Mouse (Mus musculus) spleen, adult 2 months (tissue): ENCODE results near the gene Ifngr1. TPM values are rescaled to one million over a fixed set of nuclear protein-coding genes. Genes with fewer than 3 reads are reported as not detected.
"Not testable (repeated sequence)": the region's sequence is repeated elsewhere in the genome, so short reads cannot be mapped to it uniquely, and the experiment has no call there.

Source experiments
- DNase-seq, 2 experiments: peaks; one replicate each; pipeline versions ENCODE4 v3.0.0 to v3.0.0-alpha.2; 2012 to 2021; ENCODE audit warnings: low spot score in 2 of 2, low read depth in 1 of 2
- H3K27ac ChIP-seq: fragments of 200-500 bp; 2 replicates; pipeline ENCODE4 v1.5.1; 2012; ENCODE audit warnings: low read length, inconsistent platforms; ENCODE audit not compliant: insufficient read depth
- H3K27me3 ChIP-seq: fragments of 200-500 bp; 2 replicates; pipeline ENCODE4 v1.6.1; 2012; ENCODE audit warnings: mild to moderate bottlenecking, moderate library complexity, low read length, inconsistent platforms; ENCODE audit not compliant: control insufficient read depth, insufficient read depth
- H3K36me3 ChIP-seq: fragments of 200-500 bp; 2 replicates; pipeline ENCODE4 v1.6.1; 2012; ENCODE audit warnings: mild to moderate bottlenecking, low read length, inconsistent platforms; ENCODE audit not compliant: control insufficient read depth, insufficient read depth
- H3K4me1 ChIP-seq: fragments of 200-500 bp; 2 replicates; pipeline ENCODE4 v1.6.1; 2011; ENCODE audit warnings: inconsistent platforms; ENCODE audit not compliant: control insufficient read depth, insufficient read depth, insufficient read length
- H3K4me3 ChIP-seq: fragments of 200-500 bp; 2 replicates; pipeline ENCODE4 v1.5.1; 2011; ENCODE audit warnings: mild to moderate bottlenecking, inconsistent platforms; ENCODE audit not compliant: insufficient read depth, insufficient read length; ENCODE audit errors: extremely low read depth
- CTCF ChIP-seq: fragments of 200-500 bp; IDR thresholded peaks from 2 replicates; pipeline ENCODE4 v1.5.1; 2011; ENCODE audit warnings: mild to moderate bottlenecking, inconsistent platforms; ENCODE audit not compliant: insufficient read depth, insufficient read length, insufficient replicate concordance; ENCODE audit errors: extremely low read depth
- POLR2A ChIP-seq: fragments of 200-500 bp; IDR thresholded peaks from 2 replicates; pipeline ENCODE4 v1.6.1; 2011; ENCODE audit warnings: low read depth, low read length, inconsistent platforms
- WGBS: fragments of 180-500 bp; shearing (Covaris S2); methylation state at CpG from one replicate; pipeline ENCODE4 v1.1.7; 2018; 5-methylcytosine and 5-hydroxymethylcytosine counted together
- polyA plus RNA-seq: library from polyadenylated mRNA; depleted of rRNA; stranded (reverse); fragments of >200 nt; gene quantifications from 2 replicates; pipeline ENCODE4 v1.2.3, GENCODE M21; 2012

Ifngr1 gene
- polyA plus RNA-seq, 1 experiment, result 40.4 TPM

GRCm38 (mm10) chr10:19594201-19594905, 2.6 kb downstream of the Ifngr1 start:
- DNase-seq, result no peak
- no peak for TF ChIP-seq POLR2A
- Histone ChIP-seq H3K27ac (peak overlapping the region; percentile 60; the same call in 1 of the 2 replicates), H3K4me3 (peak overlapping the region; percentile 1; the same call in 1 of the 2 replicates), H3K4me1 (peaks cover 13% of the 10 kb centered on the region), H3K27me3 (no peaks in the 10 kb centered on the region), H3K36me3 (peaks cover 3% of the 10 kb centered on the region)
- WGBS, result 43% methylated on average over 3 of the region's 3 CpGs

GRCm38 (mm10) chr10:19596866-19597265, 5.1 kb downstream of the Ifngr1 start:
- no peak for TF ChIP-seq POLR2A
- TF ChIP-seq CTCF, result no peak
- H3K27ac ChIP-seq, result no peak overlapping the region

GRCm38 (mm10) chr10:19598091-19598490, 6.3 kb downstream of the Ifngr1 start:
- WGBS, result 68% methylated on average over 11 of the region's 11 CpGs
- TF ChIP-seq POLR2A (no peak), CTCF (no peak)
- Histone ChIP-seq H3K36me3 (peaks cover 20% of the 10 kb centered on the region), H3K4me3 (no peak overlapping the region), H3K27ac (no peak overlapping the region), H3K27me3 (no peaks in the 10 kb centered on the region), H3K4me1 (peaks cover 13% of the 10 kb centered on the region)
- no peak for DNase-seq

More at GRCm38 (mm10) chr10:19596866-19597265, 5.1 kb downstream of the Ifngr1 start:
- no peak for DNase-seq
- peaks cover 13% of the 10 kb centered on the region for H3K4me1 ChIP-seq
- H3K4me3 ChIP-seq, result no peak overlapping the region
- H3K27me3 ChIP-seq, result no peaks in the 10 kb centered on the region
- 33% methylated on average over 4 of the region's 4 CpGs for WGBS
- H3K36me3 ChIP-seq, result peaks cover 11% of the 10 kb centered on the region

- DNase-seq, result no peak
- Histone ChIP-seq H3K36me3 (peaks cover 31% of the 10 kb centered on the region), H3K27me3 (no peaks in the 10 kb centered on the region), H3K4me1 (peaks cover 5% of the 10 kb centered on the region; the same call in 1 of the 2 replicates), H3K4me3 (no peak overlapping the region), H3K27ac (no peak overlapping the region)
- WGBS, result 83% methylated on average over 6 of the region's 6 CpGs
- TF ChIP-seq POLR2A, result no peak
- TF ChIP-seq CTCF, result no peak
These were observed 7.8 kb downstream of the Ifngr1 start for GRCm38 (mm10) chr10:19599331-19600092.

- H3K4me3 ChIP-seq, result no peak overlapping the region
- H3K4me1 ChIP-seq, result peaks cover 5% of the 10 kb centered on the region; the same call in 1 of the 2 replicates
- H3K27me3 ChIP-seq, result no peaks in the 10 kb centered on the region
- peaks cover 37% of the 10 kb centered on the region for H3K36me3 ChIP-seq
- H3K27ac ChIP-seq, result no peak overlapping the region
- no peak for DNase-seq
- TF ChIP-seq CTCF (no peak), POLR2A (no peak)
- 97% methylated on average over 3 of the region's 3 CpGs for WGBS
These were observed 8.3 kb downstream of the Ifngr1 start for GRCm38 (mm10) chr10:19600093-19600420.

GRCm38 (mm10) chr10:19601502-19601901, 9.8 kb downstream of the Ifngr1 start:
- H3K36me3 ChIP-seq, result peaks cover 50% of the 10 kb centered on the region
- H3K27me3 ChIP-seq, H3K4me3 ChIP-seq, H3K27ac ChIP-seq, H3K4me1 ChIP-seq: not testable (repeated sequence)
- peak in 1 of 2 experiments; percentile 59 for DNase-seq
- 74% methylated on average over 1 of the region's 1 CpGs for WGBS

- Histone ChIP-seq H3K27me3 (no peaks in the 10 kb centered on the region), H3K27ac (no peak overlapping the region), H3K36me3 (peaks cover 63% of the 10 kb centered on the region), H3K4me1 (no peaks in the 10 kb centered on the region), H3K4me3 (no peak overlapping the region)
- TF ChIP-seq POLR2A, result no peak
- no peak for TF ChIP-seq CTCF
- WGBS, result 93% methylated on average over 6 of the region's 6 CpGs
- DNase-seq, result no peak
These were observed 11.5 kb downstream of the Ifngr1 start for GRCm38 (mm10) chr10:19603231-19603630.
